Mouse (Mus musculus): ENCODE measurements around the gene Olfr287. TPM values are rescaled to one million over a fixed set of nuclear protein-coding genes. Genes with fewer than 3 reads are reported as not detected.

Olfr287 gene
- polyA plus RNA-seq (2017; shearing (Covaris generic)): not detected

GRCm38 (mm10) chr15:98220877-98221276 is at the start of gene Olfr287, which contains the start of gene Gm44579:
TSS of gene Olfr287 (minus strand) at chr15:98221056.
TSS of gene Gm44579 (minus strand) at chr15:98220977.

DNA sequence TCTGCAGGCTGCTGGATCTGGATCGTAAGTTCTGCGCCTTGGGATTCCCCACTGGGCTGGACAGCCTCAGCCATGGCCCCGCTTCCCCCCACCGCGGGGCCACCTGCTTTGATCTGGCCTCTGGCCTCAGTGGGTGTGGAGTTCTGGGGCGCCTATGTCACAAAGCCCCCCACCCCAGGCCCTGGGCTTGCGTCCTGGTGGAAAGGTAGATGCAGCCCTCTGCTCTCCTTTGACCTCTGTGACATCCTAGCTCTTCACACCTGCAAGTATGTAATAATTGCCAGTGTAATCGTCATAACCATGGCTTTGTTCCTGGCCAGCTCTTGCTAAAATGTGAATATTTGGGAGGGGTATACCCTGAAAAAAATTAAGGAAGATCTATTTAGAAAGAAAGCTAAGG is 36.3 kb upstream of the Olfr287 start, which contains the start of gene H1fnt:
TSS of gene H1fnt (minus strand) at position 101 of the 400 bp plus-strand sequence.

DNA sequence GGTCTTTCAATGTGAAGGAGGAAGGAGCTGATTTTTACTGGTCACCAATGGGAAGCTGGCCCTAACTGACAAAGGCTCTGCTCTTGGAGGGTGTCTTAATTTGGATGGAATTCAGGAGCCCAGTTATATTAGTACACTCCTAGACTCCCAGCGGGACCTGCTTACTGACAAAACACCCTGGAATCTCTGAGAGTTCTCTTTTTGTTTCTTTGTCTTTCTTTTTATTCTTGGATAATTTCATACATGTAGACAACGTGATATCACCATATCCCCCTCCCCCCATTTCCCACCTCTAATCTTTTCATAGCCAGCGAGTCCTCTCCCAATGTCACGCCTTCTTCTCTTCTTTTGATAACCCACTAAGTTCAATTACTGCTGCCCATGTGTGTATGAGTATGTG is 13.5 kb upstream of the Olfr287 start, which contains the start of gene Olfr286:
TSS of gene Olfr286 (minus strand) at position 101 of the 400 bp plus-strand sequence.

GRCm38 (mm10) chr15:98195442-98195841 is 25.4 kb downstream of the Olfr287 start, which contains the start of gene Olfr288:
TSS of gene Olfr288 (minus strand) at chr15:98195542.

DNA sequence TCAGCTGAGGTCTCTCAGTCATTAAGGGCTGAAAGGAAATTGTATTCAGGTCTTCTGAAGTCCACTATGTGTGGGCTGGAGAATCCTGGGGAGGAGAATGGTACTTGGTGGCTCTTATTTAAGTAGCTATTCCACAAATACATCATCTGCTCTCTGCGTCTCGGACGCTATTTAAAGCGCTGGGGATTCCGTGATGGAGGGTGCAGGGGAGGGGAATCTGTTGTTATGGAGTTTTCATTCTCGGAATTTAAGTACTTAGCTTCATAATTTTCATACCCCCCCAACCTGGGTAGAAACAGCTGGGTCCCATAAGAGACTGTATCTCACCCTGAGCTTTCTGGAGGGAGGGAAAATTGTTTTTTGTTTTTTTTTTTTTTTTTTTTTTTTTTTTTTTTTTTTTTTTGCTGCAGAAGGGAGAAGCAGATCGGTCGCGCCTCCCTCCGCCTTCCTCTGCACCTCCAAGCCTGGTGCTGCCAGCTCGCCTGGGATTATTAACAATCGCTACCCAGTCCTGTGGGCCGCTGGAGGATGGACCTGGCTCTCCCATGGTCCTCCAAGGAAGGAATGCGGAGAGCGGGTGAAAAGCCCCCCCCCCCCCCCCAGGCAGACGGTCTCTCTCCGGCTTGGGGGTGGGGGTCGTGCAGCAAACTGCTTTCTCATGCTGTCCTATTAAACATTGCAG is 53.8 kb downstream of the Olfr287 start, which contains the start of gene Ccdc184:
TSS of gene Ccdc184 (plus strand) at position 196 of the 682 bp plus-strand sequence.

GRCm38 (mm10) chr15:98165525-98165924 is 55.3 kb downstream of the Olfr287 start, which contains the start of gene Asb8:
TSS of gene Asb8 (minus strand) at chr15:98165625.

Other genes starting within 250 kb of the Olfr287 start
- not detected for gene Col2a1, start 216.4 kb downstream of the Olfr287 start, polyA plus RNA-seq (2017; shearing (Covaris generic))
- 8.4 TPM for gene Pfkm, start 128.5 kb downstream of the Olfr287 start, polyA plus RNA-seq (2017; shearing (Covaris generic))
- gene Senp1, start 127.3 kb downstream of the Olfr287 start, polyA plus RNA-seq (2017; shearing (Covaris generic)): 37.5 TPM
- gene Asb8, start 55.4 kb downstream of the Olfr287 start, polyA plus RNA-seq (2017; shearing (Covaris generic)): 16.3 TPM
- 0.16 TPM for gene Ccdc184, start 53.9 kb downstream of the Olfr287 start, polyA plus RNA-seq (2017; shearing (Covaris generic))
- gene Olfr288, start 25.5 kb downstream of the Olfr287 start, polyA plus RNA-seq (2017; shearing (Covaris generic)): not detected
- gene Gm44579, start 79 bp downstream of the Olfr287 start, polyA plus RNA-seq (2017; shearing (Covaris generic)): not detected
- not detected for gene Olfr286, start 13.4 kb upstream of the Olfr287 start, polyA plus RNA-seq (2017; shearing (Covaris generic))
- not detected for gene H1fnt, start 36.2 kb upstream of the Olfr287 start, polyA plus RNA-seq (2017; shearing (Covaris generic))
- gene Zfp641, start 75.1 kb upstream of the Olfr287 start, polyA plus RNA-seq (2017; shearing (Covaris generic)): not detected
- not detected for gene Olfr285, start 96.3 kb upstream of the Olfr287 start, polyA plus RNA-seq (2017; shearing (Covaris generic))
- not detected for gene Olfr284, start 119.9 kb upstream of the Olfr287 start, polyA plus RNA-seq (2017; shearing (Covaris generic))
- gene Olfr283, start 159.9 kb upstream of the Olfr287 start, polyA plus RNA-seq (2017; shearing (Covaris generic)): not detected
- gene Olfr282, start 210.2 kb upstream of the Olfr287 start, polyA plus RNA-seq (2017; shearing (Covaris generic)): not detected
- not detected for gene Olfr281, start 231.5 kb upstream of the Olfr287 start, polyA plus RNA-seq (2017; shearing (Covaris generic))
- not detected for gene OR5BS1P, start 248.8 kb upstream of the Olfr287 start, polyA plus RNA-seq (2017; shearing (Covaris generic))

All from effector memory CD4-positive, alpha-beta T cell, adult 5 months (primary cell).